8 mouse cellular contexts compared by ENCODE assay signal in genomic region chr10:13916645-13917342, GRCm38 (mm10). TPM values are rescaled to one million over a fixed set of nuclear protein-coding genes. Genes with fewer than 3 reads are reported as not detected.
DNase-seq lines count a peak whose midpoint lies in the region; ATAC-seq lines count a peak whose summit lies in the region.

No protein-coding gene starts in this region.

- peaks cover 7% of the 10 kb centered on the region for H3K4me1 ChIP-seq in forebrain, embryonic 14.5 days (ENCODE audit: control insufficient read depth, insufficient read depth, low read length)
- H3K4me1 ChIP-seq in limb, embryonic 13.5 days = 0 out of 2 replicates have a peak, but pooled peaks cover 4% of the 10 kb centered on the region
- no peaks in the 10 kb centered on the region for H3K4me1 ChIP-seq in neural tube, embryonic 14.5 days (ENCODE audit: control insufficient read depth, insufficient read depth, low read length)

- peak; percentile 96 for ATAC-seq in forebrain, embryonic 14.5 days
- peak; percentile 75 for ATAC-seq in limb, embryonic 13.5 days (ENCODE audit: low FRiP score, low read depth)
- peak; percentile 90; the same call in 1 of the 2 replicates for ATAC-seq in neural tube, embryonic 14.5 days (ENCODE audit: low read depth)

- H3K27ac ChIP-seq in forebrain, embryonic 14.5 days (ENCODE audit: low read depth, low read length) = no peak overlapping the region
- H3K27ac ChIP-seq in limb, embryonic 13.5 days = no peak overlapping the region
- no peak overlapping the region for H3K27ac ChIP-seq in neural tube, embryonic 14.5 days (ENCODE audit: low read depth, low read length)

- no peak overlapping the region for H3K9ac ChIP-seq in forebrain, embryonic 14.5 days (ENCODE audit: low read length)
- H3K9ac ChIP-seq in limb, embryonic 13.5 days = no peak overlapping the region
- no peak overlapping the region for H3K9ac ChIP-seq in neural tube, embryonic 14.5 days (replicated peaks; ENCODE audit: low read depth, low read length)

- no peak overlapping the region for H3K4me2 ChIP-seq in forebrain, embryonic 14.5 days (ENCODE audit: low read length)
- 0 out of 2 replicates have a peak overlapping the region, but pooled peaks have one; percentile 2 for H3K4me2 ChIP-seq in limb, embryonic 13.5 days (replicated peaks)
- H3K4me2 ChIP-seq in neural tube, embryonic 14.5 days (ENCODE audit: low read depth, low read length) = no peak overlapping the region

- no peaks in the 10 kb centered on the region for H3K36me3 ChIP-seq in forebrain, embryonic 14.5 days (ENCODE audit: control insufficient read depth, insufficient read depth, low read length)
- no peaks in the 10 kb centered on the region for H3K36me3 ChIP-seq in limb, embryonic 13.5 days
- no peaks in the 10 kb centered on the region for H3K36me3 ChIP-seq in neural tube, embryonic 14.5 days (ENCODE audit: control insufficient read depth, insufficient read depth, low read length)

- no peak overlapping the region for H3K4me3 ChIP-seq in forebrain, embryonic 14.5 days (ENCODE audit: low read depth, low read length)
- no peak overlapping the region for H3K4me3 ChIP-seq in limb, embryonic 13.5 days
- no peak overlapping the region for H3K4me3 ChIP-seq in neural tube, embryonic 14.5 days (ENCODE audit: low read depth, low read length)

- WGBS in forebrain, embryonic 14.5 days = 15% methylated on average over 12 of the region's 12 CpGs
- WGBS in limb, embryonic 13.5 days = 46% methylated on average over 12 of the region's 12 CpGs
- 27% methylated on average over 12 of the region's 12 CpGs for whole genome bisulfite sequencing in neural tube, embryonic 14.5 days

- no peaks in the 10 kb centered on the region for H3K27me3 ChIP-seq in forebrain, embryonic 14.5 days (replicated peaks; ENCODE audit: control insufficient read depth, insufficient read depth, low read length)
- no peaks in the 10 kb centered on the region for H3K27me3 ChIP-seq in limb, embryonic 13.5 days
- H3K27me3 ChIP-seq in neural tube, embryonic 14.5 days (ENCODE audit: control insufficient read depth, insufficient read depth, low read length) = no peaks in the 10 kb centered on the region

- H3K9me3 ChIP-seq in forebrain, embryonic 14.5 days (replicated peaks; ENCODE audit: control insufficient read depth, low read length) = no peaks in the 10 kb centered on the region
- H3K9me3 ChIP-seq in limb, embryonic 13.5 days = no peaks in the 10 kb centered on the region
- H3K9me3 ChIP-seq in neural tube, embryonic 14.5 days (ENCODE audit: control insufficient read depth, low read length) = no peaks in the 10 kb centered on the region

- DNase-seq in adrenal gland, postnatal 10 days = peak; percentile 55
- no peak for DNase-seq in adrenal gland, adult 18-20 months (ENCODE audit: low spot score in 2 of 2)
- DNase-seq in cerebellum, adult 11 months = peak; percentile 40
- peak; percentile 82 for DNase-seq in forebrain, embryonic 14.5 days (ENCODE audit: low spot score)
- DNase-seq in heart, postnatal 4 days = peak; percentile 82
- DNase-seq in thymus, adult 18-20 months = no peak

RNA-seq across cellular contexts. Expression of gene Aig1, which starts 48.0 kb away (rescaled TPM):
- total RNA-seq in adrenal gland, postnatal 10 days (2021) = 10 to 100 TPM; 23.7 to 24.6 TPM
- total RNA-seq in adrenal gland, adult 18-20 months (2021) = 10 to 100 TPM; 23.2 to 37.0 TPM
- 59.5 and 65.3 TPM in 2 replicates for polyA plus RNA-seq in forebrain, embryonic 14.5 days (2014; fragmentation: Nextera tagmentation; extraction: Ambion mirVana)
- total RNA-seq in heart, postnatal 4 days (2021) = 10 to 100 TPM; 68.9 TPM
- 23.5 and 24.2 TPM in 2 replicates for polyA plus RNA-seq in limb, embryonic 13.5 days (2015; fragmentation: Nextera tagmentation; extraction: Ambion mirVana)
- polyA plus RNA-seq in neural tube, embryonic 14.5 days (2014; fragmentation: Nextera tagmentation; extraction: Ambion mirVana) = 95.4 and 124 TPM in 2 replicates

RNA-seq across cellular contexts. Expression of gene Hivep2, which starts 49.1 kb away (rescaled TPM):
- total RNA-seq in adrenal gland, postnatal 10 days (2021) = 10 to 100 TPM; 20.8 to 32.4 TPM
- 10 to 100 TPM; 24.1 to 35.6 TPM for total RNA-seq in adrenal gland, adult 18-20 months (2021)
- 21.1 and 36.8 TPM in 2 replicates for polyA plus RNA-seq in forebrain, embryonic 14.5 days (2014; fragmentation: Nextera tagmentation; extraction: Ambion mirVana)
- total RNA-seq in heart, postnatal 4 days (2021) = 10 to 100 TPM; 28.9 to 30.1 TPM
- polyA plus RNA-seq in limb, embryonic 13.5 days (2015; fragmentation: Nextera tagmentation; extraction: Ambion mirVana) = 5.5 and 6.5 TPM in 2 replicates
- polyA plus RNA-seq in neural tube, embryonic 14.5 days (2014; fragmentation: Nextera tagmentation; extraction: Ambion mirVana) = 16.7 and 21.0 TPM in 2 replicates

Comparison
In these comparisons a context has a peak if more than half of its experiments do, and no peak if none do; other contexts are left out.
1. DNase-seq: peak in adrenal gland, postnatal 10 days (single experiment), cerebellum, adult 11 months (single experiment), forebrain, embryonic 14.5 days (single experiment) and heart, postnatal 4 days (single experiment); none in adrenal gland, adult 18-20 months (0 of 2) and thymus, adult 18-20 months (0 of 2).
2. Peak in every context shown above with its lines, with median percentiles within 50 percentile points of each other: ATAC-seq.